Mouse (Mus musculus) kidney, adult 2 months (tissue): Measurements from ENCODE around the gene Wnt10b. TPM values are rescaled to one million over a fixed set of nuclear protein-coding genes. Genes with fewer than 3 reads are reported as not detected.

ENCODE experiments used
- DNase-seq: peaks from one replicate; pipeline ENCODE4 v3.0.0; 2021
- H3K27ac ChIP-seq: fragments of 200-500 bp; 2 replicates; pipeline ENCODE4 v1.5.1; 2012; ENCODE audit warnings: low read depth, low read length, control low read depth, inconsistent platforms; ENCODE audit not compliant: insufficient read depth
- H3K27me3 ChIP-seq: fragments of 200-500 bp; replicated peaks from 2 replicates; pipeline ENCODE4 v1.6.1; 2012; ENCODE audit warnings: mild to moderate bottlenecking, moderate library complexity, low read length, inconsistent platforms; ENCODE audit not compliant: control insufficient read depth, insufficient read depth
- H3K36me3 ChIP-seq: fragments of 200-500 bp; 2 replicates; pipeline ENCODE4 v1.6.1; 2012; ENCODE audit warnings: mild to moderate bottlenecking, moderate library complexity, low read length, inconsistent platforms; ENCODE audit not compliant: control insufficient read depth, insufficient read depth
- H3K4me1 ChIP-seq: fragments of 200-500 bp; 2 replicates; pipeline ENCODE4 v1.6.1; 2011; ENCODE audit warnings: low read length; ENCODE audit not compliant: control insufficient read depth, insufficient read depth
- H3K4me3 ChIP-seq: fragments of 200-500 bp; 2 replicates; pipeline ENCODE4 v1.5.1; 2011; ENCODE audit warnings: mild to moderate bottlenecking, low read depth, low read length, control low read depth; ENCODE audit not compliant: insufficient read depth
- CTCF ChIP-seq: fragments of 200-500 bp; conservative IDR thresholded peaks from 2 replicates; pipeline ENCODE4 v1.5.1; 2011; ENCODE audit warnings: low read depth, mild to moderate bottlenecking, control low read depth, low read length, moderate library complexity, mixed read lengths; ENCODE audit not compliant: insufficient read depth, insufficient read length
- POLR2A ChIP-seq: fragments of 200-500 bp; IDR thresholded peaks from one replicate; pipeline ENCODE4 v1.6.1; 2011; ENCODE audit warnings: low read depth, low read length, control low read depth
- WGBS: fragments of 180-500 bp; shearing (Covaris S2); methylation state at CpG from one replicate; pipeline ENCODE4 v1.1.7; 2018; 5-methylcytosine and 5-hydroxymethylcytosine counted together
- polyA plus RNA-seq: library from polyadenylated mRNA; depleted of rRNA; stranded (reverse); fragments of >200 nt; gene quantifications from 2 replicates; pipeline ENCODE4 v1.2.3, GENCODE M21; 2012

The Wnt10b gene
- polyA plus RNA-seq, 1 experiment: 0.25 TPM

- peak; percentile 52 for TF ChIP-seq CTCF
- no peak for TF ChIP-seq POLR2A
- 5% methylated on average over 64 of the region's 64 CpGs for WGBS
- DNase-seq: peak; percentile 73
- peaks cover 3% of the 10 kb centered on the region; the same call in 1 of the 2 replicates for H3K27me3 ChIP-seq
- no peaks in the 10 kb centered on the region for H3K36me3 ChIP-seq
- H3K4me1 ChIP-seq: peaks cover 4% of the 10 kb centered on the region; the same call in 1 of the 2 replicates
- no peak overlapping the region for H3K27ac ChIP-seq
- H3K4me3 ChIP-seq: peak overlapping the region; percentile 26; the same call in 1 of the 2 replicates
Observed at GRCm38 (mm10) chr15:98805324-98806040, 27.5 kb upstream of the Wnt10b start.

- Histone ChIP-seq H3K27ac (no peak overlapping the region), H3K4me3 (no peak overlapping the region), H3K36me3 (no peaks in the 10 kb centered on the region), H3K27me3 (peaks cover 3% of the 10 kb centered on the region; the same call in 1 of the 2 replicates), H3K4me1 (peaks cover 4% of the 10 kb centered on the region; the same call in 1 of the 2 replicates)
- 1% methylated on average over 32 of the region's 32 CpGs for WGBS
- TF ChIP-seq POLR2A (no peak), CTCF (peak; percentile 78)
- peak; percentile 87 for DNase-seq
Observed at GRCm38 (mm10) chr15:98804054-98804453, 26.1 kb upstream of the Wnt10b start.

GRCm38 (mm10) chr15:98802926-98803325 is 25.0 kb upstream of the Wnt10b start:
- H3K4me1 ChIP-seq: peaks cover 1% of the 10 kb centered on the region; the same call in 1 of the 2 replicates
- TF ChIP-seq POLR2A (no peak), CTCF (no peak)
- no peak overlapping the region for H3K4me3 ChIP-seq
- no peak overlapping the region for H3K27ac ChIP-seq
- H3K36me3 ChIP-seq: no peaks in the 10 kb centered on the region
- DNase-seq: peak; percentile 72
- WGBS: 24% methylated on average over 8 of the region's 8 CpGs
- peaks cover 3% of the 10 kb centered on the region; the same call in 1 of the 2 replicates for H3K27me3 ChIP-seq

- H3K27ac ChIP-seq: no peak overlapping the region
- no peak overlapping the region for H3K4me3 ChIP-seq
- no peaks in the 10 kb centered on the region for H3K27me3 ChIP-seq
- WGBS: 11% methylated on average over 12 of the region's 12 CpGs
- H3K4me1 ChIP-seq: no peaks in the 10 kb centered on the region
- no peaks in the 10 kb centered on the region for H3K36me3 ChIP-seq
- TF ChIP-seq POLR2A (no peak), CTCF (peak; percentile 86)
- DNase-seq: peak; percentile 77
Observed at GRCm38 (mm10) chr15:98799396-98799795, 21.4 kb upstream of the Wnt10b start.

GRCm38 (mm10) chr15:98798903-98799302 is 21.0 kb upstream of the Wnt10b start:
- no peak overlapping the region for H3K27ac ChIP-seq
- no peak for DNase-seq
- H3K4me3 ChIP-seq: no peak overlapping the region
- TF ChIP-seq POLR2A: no peak
- no peak for TF ChIP-seq CTCF
- H3K4me1 ChIP-seq: no peaks in the 10 kb centered on the region
- no peaks in the 10 kb centered on the region for H3K36me3 ChIP-seq
- 64% methylated on average over 3 of the region's 3 CpGs for WGBS
- H3K27me3 ChIP-seq: no peaks in the 10 kb centered on the region

GRCm38 (mm10) chr15:98797835-98798492 is 20.0 kb upstream of the Wnt10b start:
- H3K27ac ChIP-seq: no peak overlapping the region
- no peak overlapping the region for H3K4me3 ChIP-seq
- H3K27me3 ChIP-seq: no peaks in the 10 kb centered on the region
- DNase-seq: no peak
- WGBS: 25% methylated on average over 28 of the region's 28 CpGs
- H3K36me3 ChIP-seq: no peaks in the 10 kb centered on the region
- no peak for TF ChIP-seq POLR2A
- no peak for TF ChIP-seq CTCF
- H3K4me1 ChIP-seq: no peaks in the 10 kb centered on the region
